Mouse (Mus musculus): ENCODE results near the gene Pcp4l1. TPM values are rescaled to one million over a fixed set of nuclear protein-coding genes. Genes with fewer than 3 reads are reported as not detected.

Gene Pcp4l1
- total and polyA plus RNA-seq, 3 experiments: not detected

- TF ChIP-seq POLR2AphosphoS2 (IDR thresholded peaks at IDR 0.05; ENCODE audit: low read length): peak; percentile 51; the same call in 1 of the 2 replicates
- TF ChIP-seq MYB (IDR thresholded peaks at IDR 0.05; ENCODE audit: low read depth, low read length): no peak
- TF ChIP-seq USF2 (IDR thresholded peaks at IDR 0.05; ENCODE audit: borderline replicate concordance in 1 of 2, insufficient read depth in 1 of 2, low read depth in 1 of 2, low read length in 2 of 2): no peak
- TF ChIP-seq GATA1 (IDR thresholded peaks at IDR 0.05; ENCODE audit: low read depth, low read length): peak; percentile 46
Measured at GRCm38 (mm10) chr1:171222238-171223155, 26.4 kb upstream of the Pcp4l1 start, which contains the start of gene Tomm40l (continued).

- H3K36me3 ChIP-seq (ENCODE audit: control insufficient read depth in 1 of 2, insufficient read depth in 2 of 2, low read length in 2 of 2): peaks cover 0 to 9% of the 10 kb centered on the region in 2 experiments; a peak in 2 of 4 replicates
- DNase-seq (ENCODE audit: low read depth, low spot score): peak; percentile 56
- no peaks in the 10 kb centered on the region for H3K27me3 ChIP-seq (ENCODE audit: control insufficient read depth in 1 of 2, insufficient read depth in 2 of 2, low read length in 2 of 2)
- no peaks in the 10 kb centered on the region for H3K9me3 ChIP-seq (replicated peaks; ENCODE audit: insufficient read depth, low read length)
- peaks cover 2% of the 10 kb centered on the region; the same call in 1 of the 2 replicates for H3K79me2 ChIP-seq (ENCODE audit: control insufficient read depth, insufficient read depth, low read length, poor library complexity)
- peak overlapping the region; percentile 88 for H3K9ac ChIP-seq (ENCODE audit: control insufficient read depth, low read depth, low read length, poor library complexity, severe bottlenecking)
- peak overlapping the region; percentile 84 for H3K27ac ChIP-seq (ENCODE audit: control insufficient read depth, low read depth, low read length)
- H3K4me3 ChIP-seq (ENCODE audit: control insufficient read depth in 1 of 2, insufficient read depth in 1 of 2, low read depth in 2 of 2, low read length in 2 of 2): peak overlapping the region; percentile 83 to 90
- peaks cover 0 to 18% of the 10 kb centered on the region in 2 experiments; a peak in 2 of 4 replicates for H3K4me1 ChIP-seq (ENCODE audit: control insufficient read depth in 1 of 2, insufficient read depth in 2 of 2, low read length in 2 of 2)
- TF ChIP-seq MEF2A (IDR thresholded peaks at IDR 0.05; ENCODE audit: extremely low read depth, insufficient replicate concordance, low read depth, low read length, poor library complexity, severe bottlenecking): no peak
- no peak for TF ChIP-seq CHD2 (IDR thresholded peaks at IDR 0.05; ENCODE audit: low read length)
- no peak for TF ChIP-seq EP300 (IDR thresholded peaks at IDR 0.05; ENCODE audit: low read depth in 1 of 2, low read length in 2 of 2)
- no peak for TF ChIP-seq HCFC1 (IDR thresholded peaks at IDR 0.05; ENCODE audit: low read depth, low read length)
- TF ChIP-seq SMC3 (IDR thresholded peaks at IDR 0.05; ENCODE audit: low read depth, low read length): no peak
Measured at GRCm38 (mm10) chr1:171221281-171222193, 25.5 kb upstream of the Pcp4l1 start.

GRCm38 (mm10) chr1:171220871-171221270, 24.8 kb upstream of the Pcp4l1 start:
- Histone ChIP-seq H3K4me3 (ENCODE audit: control insufficient read depth in 1 of 2, insufficient read depth in 1 of 2, low read depth in 2 of 2, low read length in 2 of 2) (peak overlapping the region in 1 of 2 experiments; percentile 90; a peak in 2 of 4 replicates), H3K4me1 (ENCODE audit: control insufficient read depth in 1 of 2, insufficient read depth in 2 of 2, low read length in 2 of 2) (peaks cover 0 to 21% of the 10 kb centered on the region in 2 experiments; a peak in 2 of 4 replicates), H3K9ac (ENCODE audit: control insufficient read depth, low read depth, low read length, poor library complexity, severe bottlenecking) (peak overlapping the region; percentile 88), H3K36me3 (ENCODE audit: control insufficient read depth in 1 of 2, insufficient read depth in 2 of 2, low read length in 2 of 2) (peaks cover 0 to 9% of the 10 kb centered on the region in 2 experiments; a peak in 2 of 4 replicates), H3K27ac (ENCODE audit: control insufficient read depth, low read depth, low read length) (no peak overlapping the region), H3K27me3 (ENCODE audit: control insufficient read depth in 1 of 2, insufficient read depth in 2 of 2, low read length in 2 of 2) (no peaks in the 10 kb centered on the region), H3K9me3 (replicated peaks; ENCODE audit: insufficient read depth, low read length) (no peaks in the 10 kb centered on the region), H3K79me2 (ENCODE audit: control insufficient read depth, insufficient read depth, low read length, poor library complexity) (peaks cover 2% of the 10 kb centered on the region; the same call in 1 of the 2 replicates)
- peak; percentile 98 for TF ChIP-seq SMC3 (IDR thresholded peaks at IDR 0.05; ENCODE audit: low read depth, low read length)
- no peak for TF ChIP-seq MYB (IDR thresholded peaks at IDR 0.05; ENCODE audit: low read depth, low read length)
- peak; percentile 81 for TF ChIP-seq ZC3H11A (IDR thresholded peaks at IDR 0.05; ENCODE audit: low read depth, low read length)
- TF ChIP-seq TBP (IDR thresholded peaks at IDR 0.05; ENCODE audit: low read depth, low read length): peak; percentile 57; the same call in 1 of the 2 replicates
- peak; percentile 87 to 93 (median 87) for TF ChIP-seq CTCF (IDR thresholded peaks at IDR 0.05 in 2 of 3, conservative IDR thresholded peaks at IDR 0.05 in 1 of 3; ENCODE audit: control insufficient read depth in 1 of 3, insufficient read depth in 1 of 3, low read depth in 2 of 3, low read length in 3 of 3, poor library complexity in 1 of 3, severe bottlenecking in 1 of 3)
- TF ChIP-seq RAD21 (IDR thresholded peaks at IDR 0.05; ENCODE audit: low read depth, low read length): peak; percentile 76
- TF ChIP-seq NRF1 (IDR thresholded peaks at IDR 0.05; ENCODE audit: insufficient read depth, low read depth, low read length, poor library complexity, severe bottlenecking): no peak
- no peak for TF ChIP-seq GATA1 (IDR thresholded peaks at IDR 0.05; ENCODE audit: low read depth, low read length)
- TF ChIP-seq MAX (IDR thresholded peaks at IDR 0.05; ENCODE audit: low read length): no peak
- TF ChIP-seq MYC (IDR thresholded peaks at IDR 0.05; ENCODE audit: low read depth, low read length): 0 out of 2 replicates have a peak, but pooled peaks have one; percentile 51
- no peak for TF ChIP-seq UBTF (IDR thresholded peaks at IDR 0.05; ENCODE audit: borderline replicate concordance, insufficient read depth, low read depth, low read length)
- no peak for TF ChIP-seq SIN3A (IDR thresholded peaks at IDR 0.05; ENCODE audit: low read length)
- DNase-seq (ENCODE audit: low read depth, low spot score): peak; percentile 92

Measured in MEL (cell line).